Mouse (Mus musculus) CD8-positive naive resting alpha-beta T cell, adult 2 months (primary cell): ENCODE measurements around the gene Shc4.

ENCODE experiments used
- DNase-seq, 2 experiments: peaks; one replicate each; pipeline ENCODE4 v3.0.0; 2022; ENCODE audit warnings: low read depth in 2 of 2, low spot score in 2 of 2

Shc4 gene

GRCm38 (mm10) chr2:125724086-125724430 lies at the start of gene Shc4:
Shc4 (minus strand) TSS chr2:125724148.
- no peak for DNase-seq

- DNase-seq = no peak
Measured at GRCm38 (mm10) chr2:125765029-125765428, 41.1 kb upstream of the Shc4 start.

GRCm38 (mm10) chr2:125764531-125764930 lies 40.6 kb upstream of the Shc4 start:
- DNase-seq = no peak

GRCm38 (mm10) chr2:125749330-125749729 lies 25.4 kb upstream of the Shc4 start:
- no peak for DNase-seq

GRCm38 (mm10) chr2:125739338-125739737 lies 15.4 kb upstream of the Shc4 start:
- no peak for DNase-seq

DNA sequence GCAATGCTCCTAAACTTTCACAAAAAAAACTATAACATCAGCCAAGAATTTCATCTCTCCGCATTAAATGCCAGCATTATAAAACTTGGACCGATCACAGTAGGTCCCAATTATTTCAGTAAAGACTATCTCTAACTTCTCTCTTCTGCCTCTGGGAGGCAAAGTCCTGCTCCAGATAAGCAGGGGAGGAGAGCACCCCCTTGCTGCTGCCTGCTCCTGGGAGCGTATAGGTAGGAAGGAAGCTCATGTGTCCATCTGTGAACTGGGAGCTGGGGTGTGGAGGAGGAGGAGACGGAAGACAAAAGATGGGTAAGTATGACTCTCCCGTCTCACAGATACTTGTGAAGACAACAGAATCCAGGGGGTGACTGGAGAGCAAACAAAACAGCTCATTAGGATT lies 14.8 kb upstream of the Shc4 start:
- DNase-seq = no peak

DNA sequence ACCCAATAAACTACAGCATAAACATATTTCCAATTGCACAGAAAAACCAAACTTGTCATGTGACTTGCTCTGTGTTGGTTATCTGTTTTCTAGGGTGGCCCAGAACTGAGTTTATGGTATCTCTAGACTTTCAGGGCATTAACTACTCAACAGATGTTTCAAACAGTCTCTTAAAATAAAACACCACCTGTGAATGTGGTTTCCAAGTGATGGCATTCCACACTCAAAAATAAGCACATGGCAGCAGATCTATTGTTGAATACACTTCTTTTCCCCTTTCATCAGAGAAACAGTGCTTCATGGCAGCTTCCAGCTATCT lies 12.0 kb upstream of the Shc4 start:
- no peak for DNase-seq

DNA sequence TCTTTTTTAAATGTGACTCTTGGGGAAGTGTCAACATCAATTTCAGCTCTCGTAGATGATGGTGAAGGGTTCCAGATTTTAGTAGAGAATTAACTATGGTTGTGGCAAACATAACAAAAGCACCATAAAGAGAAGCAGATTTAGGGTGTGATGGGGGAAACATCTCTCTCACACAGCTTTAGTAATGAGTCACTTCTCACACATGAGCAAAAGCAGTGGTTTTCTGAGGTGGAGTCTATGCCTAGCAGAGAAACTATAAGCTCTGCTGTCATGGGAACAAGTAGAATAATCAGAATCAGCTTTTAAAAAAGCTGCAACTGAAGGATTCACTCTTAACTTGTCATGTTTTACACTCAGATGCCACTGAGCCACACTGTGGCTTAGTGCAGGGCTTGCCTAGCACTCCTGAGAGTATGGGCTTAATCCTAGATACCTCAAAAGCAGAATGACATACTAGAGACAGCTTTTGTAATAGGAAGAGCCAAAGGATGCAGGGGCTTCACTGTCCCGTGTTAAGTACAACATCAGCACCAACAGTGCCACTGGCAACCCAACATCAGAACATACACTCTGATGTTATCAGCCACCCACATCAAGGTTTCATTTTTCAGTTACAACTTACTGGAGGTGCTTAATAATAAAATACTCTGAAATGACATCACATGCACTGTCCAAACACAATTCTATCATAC lies 11.5 kb upstream of the Shc4 start:
- no peak for DNase-seq

DNA sequence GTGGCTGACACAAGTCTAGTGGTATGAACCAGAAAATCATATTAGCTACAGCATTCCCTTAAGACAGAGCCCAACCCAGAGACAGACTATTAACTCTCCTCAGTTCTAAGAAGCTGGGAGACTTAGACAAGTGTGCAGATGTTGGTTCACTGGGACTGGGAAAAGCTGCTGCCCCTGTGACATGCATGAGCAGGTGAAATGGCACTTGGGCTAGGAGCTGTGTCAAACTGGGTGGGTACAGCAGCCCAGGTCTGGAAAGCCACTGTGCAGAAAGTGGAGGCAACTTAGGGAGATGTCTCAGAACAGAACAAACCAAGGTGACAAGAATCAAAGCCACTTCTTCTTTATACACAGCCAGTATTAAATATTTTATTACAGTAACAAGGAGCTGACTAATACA lies 10.8 kb upstream of the Shc4 start:
- DNase-seq = no peak

- DNase-seq = peak; percentile 77 to 83
Measured at GRCm38 (mm10) chr2:125731763-125732560, 8.0 kb upstream of the Shc4 start.

- no peak for DNase-seq
Measured at GRCm38 (mm10) chr2:125724546-125725114, 682 bp upstream of the Shc4 start.

- DNase-seq = peak in 1 of 2 experiments; percentile 18
Measured at GRCm38 (mm10) chr2:125723408-125724085, 401 bp downstream of the Shc4 start.

- DNase-seq = no peak
Measured at GRCm38 (mm10) chr2:125723086-125723407, 901 bp downstream of the Shc4 start.

DNA sequence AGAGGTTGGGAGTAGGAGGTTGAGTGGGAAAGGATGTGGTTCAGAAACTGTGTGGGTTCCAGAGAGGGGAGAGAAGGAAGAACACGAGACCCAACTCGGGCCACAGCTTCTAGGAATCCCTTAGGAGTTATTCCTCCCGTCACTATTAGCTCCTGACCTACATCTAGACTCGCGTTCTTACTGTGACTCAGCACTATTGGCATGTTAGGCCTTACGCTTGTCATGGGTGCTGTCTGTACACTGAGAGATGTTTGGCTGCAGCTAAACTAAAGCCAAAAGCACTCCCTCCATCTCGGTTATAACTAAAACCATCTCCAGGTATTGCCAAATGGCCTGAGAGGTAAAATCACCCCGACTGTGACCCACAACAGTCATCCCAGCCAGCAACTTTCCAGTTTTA lies 7.3 kb downstream of the Shc4 start:
- no peak for DNase-seq

DNA sequence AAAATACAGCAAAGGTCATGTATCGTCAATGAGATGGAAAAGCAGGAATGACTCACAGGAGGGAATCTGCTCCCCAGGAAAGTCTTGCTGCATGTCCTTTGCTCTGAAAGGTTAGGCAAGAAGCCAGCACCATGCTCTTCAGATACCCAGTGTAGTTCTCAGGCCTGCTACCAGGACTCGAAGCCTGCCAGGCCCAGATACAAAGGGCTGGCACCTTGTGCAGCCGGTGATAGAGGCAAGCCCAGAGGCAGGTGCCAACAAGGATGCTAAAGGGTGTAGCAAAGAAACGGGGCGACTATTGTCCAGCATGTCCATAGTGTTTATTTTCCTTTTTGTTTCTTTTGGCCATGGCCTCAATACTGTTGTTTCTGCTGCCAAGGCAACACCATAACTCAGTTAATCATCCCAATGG lies 17.4 kb downstream of the Shc4 start:
- no peak for DNase-seq

GRCm38 (mm10) chr2:125704907-125705631 lies 18.9 kb downstream of the Shc4 start:
- no peak for DNase-seq

- DNase-seq = no peak
Measured at GRCm38 (mm10) chr2:125702851-125703250, 21.1 kb downstream of the Shc4 start.

- DNase-seq = no peak
Measured at GRCm38 (mm10) chr2:125701606-125702005, 22.3 kb downstream of the Shc4 start.

- no peak for DNase-seq
Measured at GRCm38 (mm10) chr2:125696219-125696618, 27.7 kb downstream of the Shc4 start.

DNA sequence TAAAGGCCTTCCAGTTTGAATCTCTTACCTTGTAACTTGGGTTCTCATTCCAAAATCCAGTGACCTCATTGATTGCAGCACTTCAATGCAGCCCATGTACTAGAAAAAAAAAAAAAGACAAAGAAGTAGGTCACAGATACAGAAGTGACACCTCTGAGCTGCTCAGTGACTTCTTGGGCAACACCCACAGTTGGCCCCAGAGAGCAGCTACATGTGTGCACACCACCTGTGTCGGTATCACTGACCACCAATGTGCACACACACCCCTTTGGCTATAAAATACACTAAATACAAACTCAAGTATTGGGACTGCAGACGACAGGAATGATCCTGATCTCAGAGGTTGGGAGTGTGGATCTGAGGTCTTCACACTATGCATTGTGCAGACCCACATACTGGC lies 29.1 kb downstream of the Shc4 start:
- DNase-seq = no peak

DNA sequence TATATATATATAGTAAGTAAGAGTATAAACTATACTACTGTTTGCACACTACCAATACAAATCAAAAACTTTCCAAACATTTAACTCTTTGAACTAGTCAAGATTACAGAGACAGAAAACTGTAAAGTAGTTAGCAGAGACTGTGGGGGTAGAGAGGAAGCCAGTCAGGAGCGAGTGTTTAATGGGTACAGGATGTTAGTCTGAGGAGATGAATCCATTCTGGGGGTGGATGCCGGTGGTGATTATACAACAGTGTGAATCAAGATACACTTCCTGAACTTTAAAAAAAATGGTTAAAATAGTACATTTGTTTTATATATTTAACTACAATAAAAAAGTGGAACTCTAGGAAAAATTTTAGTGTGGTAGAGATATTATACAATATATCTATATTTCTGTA lies 31.9 kb downstream of the Shc4 start:
- DNase-seq = no peak
